Mouse (Mus musculus): ENCODE results near the gene Faah. TPM values are rescaled to one million over a fixed set of nuclear protein-coding genes. Genes with fewer than 3 reads are reported as not detected.
A peak's percentile ranks its signal among the peaks of the same experiment; 100 is the strongest.

Faah gene
- polyA plus RNA-seq, 1 experiment from 2014 or later: 0.35 TPM

DNA sequence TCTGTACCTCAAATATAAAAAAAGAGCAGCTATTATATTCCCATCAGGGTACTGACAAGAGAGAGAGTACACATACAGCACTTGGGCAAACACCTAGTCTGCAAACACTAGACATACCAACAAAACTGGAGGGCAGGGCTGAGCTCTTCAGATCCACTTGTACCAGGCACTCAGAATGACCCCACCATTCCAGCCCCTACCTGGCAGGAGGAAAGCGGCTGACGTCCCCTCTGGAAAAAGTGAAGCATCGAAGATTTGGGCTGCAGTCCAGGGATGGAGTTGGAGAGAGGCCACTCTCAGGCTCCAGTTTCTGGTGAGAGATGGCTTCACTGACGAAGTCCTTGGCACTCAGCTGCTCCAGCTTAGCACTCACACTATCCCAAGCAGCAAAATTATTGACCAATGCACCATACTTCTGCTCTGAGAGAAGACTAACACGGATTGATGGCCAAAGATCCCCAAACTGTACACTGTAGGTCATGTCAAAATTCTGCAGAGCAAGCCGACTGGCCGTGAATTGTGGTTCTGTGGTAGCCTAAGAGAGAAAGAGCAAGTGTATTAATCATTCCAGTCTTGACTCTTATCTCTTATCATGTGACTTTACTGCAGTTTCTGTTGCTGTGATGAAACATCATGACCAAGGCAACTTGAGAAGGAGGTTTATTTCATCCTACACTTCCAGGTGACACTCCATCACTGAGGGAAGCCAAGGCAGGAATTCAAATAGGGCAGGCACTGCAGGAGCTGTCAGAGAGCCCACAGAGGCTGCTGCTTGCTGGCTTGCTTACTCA lies 30.6 kb upstream of the Faah start:
- Histone ChIP-seq H3K4me3 (ENCODE audit: low read depth, low read length) (no peak overlapping the region), H3K4me2 (ENCODE audit: low read depth, severe bottlenecking) (no peak overlapping the region), H3K9ac (ENCODE audit: low read length) (no peak overlapping the region), H3K27ac (replicated peaks; ENCODE audit: low read depth, low read length) (no peak overlapping the region), H3K27me3 (ENCODE audit: control insufficient read depth, insufficient read depth, low read length) (no peaks in the 10 kb centered on the region), H3K36me3 (ENCODE audit: control insufficient read depth, insufficient read depth, low read length) (no peaks in the 10 kb centered on the region), H3K4me1 (ENCODE audit: control insufficient read depth, insufficient read depth, low read length) (peaks cover 6% of the 10 kb centered on the region; the same call in 1 of the 2 replicates), H3K9me3 (ENCODE audit: control insufficient read depth, low read length) (no peaks in the 10 kb centered on the region)
- 82% methylated on average over 7 of the region's 7 CpGs for WGBS
- ATAC-seq (ENCODE audit: insufficient number of reproducible peaks, low FRiP score, low TSS enrichment, low read depth) (no peak), DNase-seq (ENCODE audit: low spot score) (no peak)

DNA sequence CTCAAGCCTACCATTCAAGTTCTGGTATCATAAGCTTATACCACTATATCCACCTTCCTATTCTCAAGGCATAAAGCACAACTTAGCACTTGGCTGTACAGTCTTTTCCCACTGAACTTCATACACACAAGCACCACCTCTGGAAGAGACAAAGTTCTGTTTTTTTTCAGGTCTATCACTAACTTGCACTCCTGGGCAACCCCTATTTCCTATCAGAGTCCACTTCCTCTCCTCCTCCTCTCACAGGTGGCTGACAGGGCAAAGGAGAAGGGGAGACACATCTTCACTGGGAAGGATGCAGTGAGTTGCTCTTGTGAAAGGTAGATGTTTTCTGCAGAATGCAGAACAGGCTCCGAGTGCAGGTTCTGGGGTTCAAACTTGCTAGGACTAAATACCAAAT lies 30.0 kb upstream of the Faah start:
- Histone ChIP-seq H3K4me2 (ENCODE audit: low read depth, severe bottlenecking) (no peak overlapping the region), H3K4me3 (ENCODE audit: low read depth, low read length) (no peak overlapping the region), H3K4me1 (ENCODE audit: control insufficient read depth, insufficient read depth, low read length) (0 out of 2 replicates have a peak, but pooled peaks cover 2% of the 10 kb centered on the region), H3K36me3 (ENCODE audit: control insufficient read depth, insufficient read depth, low read length) (no peaks in the 10 kb centered on the region), H3K9me3 (ENCODE audit: control insufficient read depth, low read length) (no peaks in the 10 kb centered on the region), H3K27me3 (ENCODE audit: control insufficient read depth, insufficient read depth, low read length) (no peaks in the 10 kb centered on the region), H3K9ac (ENCODE audit: low read length) (no peak overlapping the region), H3K27ac (replicated peaks; ENCODE audit: low read depth, low read length) (no peak overlapping the region)
- 95% methylated on average over 1 of the region's 1 CpGs for WGBS
- DNase-seq (ENCODE audit: low spot score) (no peak), ATAC-seq (ENCODE audit: insufficient number of reproducible peaks, low FRiP score, low TSS enrichment, low read depth) (no peak)

DNA sequence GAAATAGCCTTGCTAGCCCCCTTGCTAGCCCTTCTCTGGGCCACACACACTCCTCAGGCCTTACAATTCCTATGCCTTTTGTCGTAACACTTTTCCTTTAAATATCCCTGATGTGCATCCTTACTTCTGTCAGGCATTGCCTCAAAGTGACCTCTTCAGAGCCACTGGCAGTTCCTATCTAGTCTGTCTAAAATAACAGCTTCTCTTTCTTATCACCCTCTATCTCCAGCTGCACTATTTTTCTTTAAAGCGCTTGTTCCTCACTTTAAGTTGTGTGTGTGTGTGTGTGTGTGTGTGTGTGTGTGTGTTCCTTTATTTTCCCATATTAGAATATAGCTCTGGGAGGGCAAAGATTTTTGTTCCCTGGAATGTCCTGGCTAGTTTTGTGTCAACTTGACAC lies 28.9 kb upstream of the Faah start:
- Histone ChIP-seq H3K27ac (replicated peaks; ENCODE audit: low read depth, low read length) (no peak overlapping the region), H3K9ac (ENCODE audit: low read length) (no peak overlapping the region), H3K4me1 (ENCODE audit: control insufficient read depth, insufficient read depth, low read length) (no peaks in the 10 kb centered on the region), H3K4me3 (ENCODE audit: low read depth, low read length) (no peak overlapping the region), H3K9me3 (ENCODE audit: control insufficient read depth, low read length) (no peaks in the 10 kb centered on the region), H3K36me3 (ENCODE audit: control insufficient read depth, insufficient read depth, low read length) (no peaks in the 10 kb centered on the region; the same call in 1 of the 2 replicates), H3K4me2 (ENCODE audit: low read depth, severe bottlenecking) (no peak overlapping the region), H3K27me3 (ENCODE audit: control insufficient read depth, insufficient read depth, low read length) (no peaks in the 10 kb centered on the region)
- WGBS: 94% methylated on average over 2 of the region's 2 CpGs
- ATAC-seq (ENCODE audit: insufficient number of reproducible peaks, low FRiP score, low TSS enrichment, low read depth) (no peak), DNase-seq (ENCODE audit: low spot score) (no peak)

DNA sequence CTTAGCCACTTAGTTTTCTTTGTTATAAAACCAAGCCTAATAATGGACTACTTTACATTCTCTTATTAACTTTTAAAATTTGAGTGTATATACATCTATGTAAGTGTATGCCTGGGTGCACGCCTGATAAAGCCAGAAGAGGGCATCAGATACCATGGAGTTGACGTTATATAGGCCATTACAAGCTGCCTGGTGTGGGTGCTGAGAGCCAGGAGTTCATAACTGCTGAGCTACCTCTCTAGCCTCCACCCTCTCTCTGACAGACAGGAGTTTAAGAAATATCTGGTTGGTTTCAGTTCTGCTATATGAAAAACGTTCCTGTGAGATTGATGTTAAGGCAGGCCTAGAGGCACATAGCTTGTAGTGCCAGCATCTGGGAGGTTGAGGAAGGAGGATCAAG lies 24.5 kb upstream of the Faah start:
- Histone ChIP-seq H3K27ac (replicated peaks; ENCODE audit: low read depth, low read length) (no peak overlapping the region), H3K9ac (ENCODE audit: low read length) (no peak overlapping the region), H3K27me3 (ENCODE audit: control insufficient read depth, insufficient read depth, low read length) (no peaks in the 10 kb centered on the region), H3K4me1 (ENCODE audit: control insufficient read depth, insufficient read depth, low read length) (no peaks in the 10 kb centered on the region), H3K36me3 (ENCODE audit: control insufficient read depth, insufficient read depth, low read length) (no peaks in the 10 kb centered on the region; the same call in 1 of the 2 replicates), H3K9me3 (ENCODE audit: control insufficient read depth, low read length) (no peaks in the 10 kb centered on the region), H3K4me2 (ENCODE audit: low read depth, severe bottlenecking) (no peak overlapping the region), H3K4me3 (ENCODE audit: low read depth, low read length) (no peak overlapping the region)
- ATAC-seq (ENCODE audit: insufficient number of reproducible peaks, low FRiP score, low TSS enrichment, low read depth): no peak
- WGBS: 80% methylated on average over 3 of the region's 3 CpGs
- DNase-seq (ENCODE audit: low spot score): no peak

DNA sequence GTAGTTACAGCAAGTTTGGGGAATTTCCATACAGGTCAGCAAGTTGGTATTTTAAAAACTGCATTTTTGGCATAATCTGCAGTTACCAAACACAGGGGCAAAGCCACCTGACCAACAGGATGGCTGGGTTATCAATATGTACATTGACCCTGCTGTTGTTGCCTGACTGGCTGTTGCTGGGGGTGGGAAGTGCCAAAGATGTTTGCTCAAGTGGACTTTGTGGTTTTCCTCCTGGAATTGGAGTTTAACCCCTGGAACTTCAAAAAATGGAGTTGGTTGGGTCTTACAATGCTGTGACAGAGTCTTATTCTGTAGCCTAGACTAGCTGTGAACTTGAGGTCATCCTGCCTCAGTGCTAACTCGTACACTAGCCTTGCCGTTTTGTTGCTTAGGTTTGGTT lies 22.7 kb upstream of the Faah start:
- no peaks in the 10 kb centered on the region; the same call in 1 of the 2 replicates for H3K36me3 ChIP-seq (ENCODE audit: control insufficient read depth, insufficient read depth, low read length)
- no peak overlapping the region for H3K4me3 ChIP-seq (ENCODE audit: low read depth, low read length)
- H3K4me2 ChIP-seq (ENCODE audit: low read depth, severe bottlenecking): no peak overlapping the region
- WGBS: 94% methylated on average over 2 of the region's 2 CpGs
- no peaks in the 10 kb centered on the region for H3K27me3 ChIP-seq (ENCODE audit: control insufficient read depth, insufficient read depth, low read length)
- no peak for DNase-seq (ENCODE audit: low spot score)
- ATAC-seq (ENCODE audit: insufficient number of reproducible peaks, low FRiP score, low TSS enrichment, low read depth): no peak
- H3K9ac ChIP-seq (ENCODE audit: low read length): no peak overlapping the region
- H3K9me3 ChIP-seq (ENCODE audit: control insufficient read depth, low read length): no peaks in the 10 kb centered on the region
- no peak overlapping the region for H3K27ac ChIP-seq (replicated peaks; ENCODE audit: low read depth, low read length)
- no peaks in the 10 kb centered on the region for H3K4me1 ChIP-seq (ENCODE audit: control insufficient read depth, insufficient read depth, low read length)

DNA sequence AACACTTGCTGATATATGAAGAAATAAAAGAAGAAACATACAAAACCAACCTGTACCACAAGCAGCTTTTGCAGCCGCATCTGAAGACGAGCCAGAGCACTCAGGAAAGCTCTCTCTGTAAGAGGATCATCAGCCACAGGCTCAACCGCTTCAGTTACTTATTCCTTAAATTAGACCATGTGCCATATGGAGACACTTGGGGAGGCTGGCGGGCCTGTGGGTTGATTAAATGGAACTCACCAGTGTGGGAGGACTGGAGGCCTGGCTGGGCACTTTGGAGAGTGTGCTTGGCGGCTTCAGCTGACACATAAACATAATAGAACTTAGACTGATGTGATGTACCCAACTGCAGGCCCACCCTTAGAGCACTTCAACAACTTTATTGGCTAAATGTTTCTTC lies 15.6 kb upstream of the Faah start:
- no peak overlapping the region for H3K4me3 ChIP-seq (ENCODE audit: low read depth, low read length)
- no peaks in the 10 kb centered on the region for H3K4me1 ChIP-seq (ENCODE audit: control insufficient read depth, insufficient read depth, low read length)
- no peaks in the 10 kb centered on the region for H3K27me3 ChIP-seq (ENCODE audit: control insufficient read depth, insufficient read depth, low read length)
- no peaks in the 10 kb centered on the region; the same call in 1 of the 2 replicates for H3K36me3 ChIP-seq (ENCODE audit: control insufficient read depth, insufficient read depth, low read length)
- no peak overlapping the region for H3K27ac ChIP-seq (replicated peaks; ENCODE audit: low read depth, low read length)
- DNase-seq (ENCODE audit: low spot score) (no peak), ATAC-seq (ENCODE audit: insufficient number of reproducible peaks, low FRiP score, low TSS enrichment, low read depth) (no peak)
- no peaks in the 10 kb centered on the region; the same call in 1 of the 2 replicates for H3K9me3 ChIP-seq (ENCODE audit: control insufficient read depth, low read length)
- 83% methylated on average over 5 of the region's 5 CpGs for WGBS
- no peak overlapping the region for H3K4me2 ChIP-seq (ENCODE audit: low read depth, severe bottlenecking)
- H3K9ac ChIP-seq (ENCODE audit: low read length): no peak overlapping the region

DNA sequence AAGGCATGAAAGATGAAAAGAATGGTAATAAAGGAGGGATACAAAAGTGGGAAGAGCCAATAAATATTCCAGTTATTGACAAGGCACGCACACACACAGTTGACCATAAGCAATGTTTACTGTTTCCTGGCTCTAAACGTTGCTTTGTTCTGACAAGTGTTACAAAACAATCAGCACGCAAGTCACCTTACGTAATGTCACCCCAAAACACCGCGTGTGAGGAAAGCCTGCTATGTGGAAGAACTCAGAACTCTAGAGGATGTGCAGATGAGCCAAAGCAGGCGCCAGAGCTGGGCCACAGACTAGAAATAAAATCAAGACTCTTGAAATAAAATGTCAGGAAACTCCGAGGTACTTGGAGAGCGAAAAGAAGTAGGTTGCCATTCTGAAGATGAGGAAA lies 15.2 kb upstream of the Faah start:
- H3K9ac ChIP-seq (ENCODE audit: low read length): no peak overlapping the region
- DNase-seq (ENCODE audit: low spot score) (no peak), ATAC-seq (ENCODE audit: insufficient number of reproducible peaks, low FRiP score, low TSS enrichment, low read depth) (no peak)
- H3K4me3 ChIP-seq (ENCODE audit: low read depth, low read length): no peak overlapping the region
- no peak overlapping the region for H3K27ac ChIP-seq (replicated peaks; ENCODE audit: low read depth, low read length)
- 89% methylated on average over 9 of the region's 9 CpGs for WGBS
- H3K27me3 ChIP-seq (ENCODE audit: control insufficient read depth, insufficient read depth, low read length): no peaks in the 10 kb centered on the region
- no peaks in the 10 kb centered on the region; the same call in 1 of the 2 replicates for H3K9me3 ChIP-seq (ENCODE audit: control insufficient read depth, low read length)
- no peaks in the 10 kb centered on the region; the same call in 1 of the 2 replicates for H3K36me3 ChIP-seq (ENCODE audit: control insufficient read depth, insufficient read depth, low read length)
- H3K4me2 ChIP-seq (ENCODE audit: low read depth, severe bottlenecking): no peak overlapping the region
- no peaks in the 10 kb centered on the region for H3K4me1 ChIP-seq (ENCODE audit: control insufficient read depth, insufficient read depth, low read length)

DNA sequence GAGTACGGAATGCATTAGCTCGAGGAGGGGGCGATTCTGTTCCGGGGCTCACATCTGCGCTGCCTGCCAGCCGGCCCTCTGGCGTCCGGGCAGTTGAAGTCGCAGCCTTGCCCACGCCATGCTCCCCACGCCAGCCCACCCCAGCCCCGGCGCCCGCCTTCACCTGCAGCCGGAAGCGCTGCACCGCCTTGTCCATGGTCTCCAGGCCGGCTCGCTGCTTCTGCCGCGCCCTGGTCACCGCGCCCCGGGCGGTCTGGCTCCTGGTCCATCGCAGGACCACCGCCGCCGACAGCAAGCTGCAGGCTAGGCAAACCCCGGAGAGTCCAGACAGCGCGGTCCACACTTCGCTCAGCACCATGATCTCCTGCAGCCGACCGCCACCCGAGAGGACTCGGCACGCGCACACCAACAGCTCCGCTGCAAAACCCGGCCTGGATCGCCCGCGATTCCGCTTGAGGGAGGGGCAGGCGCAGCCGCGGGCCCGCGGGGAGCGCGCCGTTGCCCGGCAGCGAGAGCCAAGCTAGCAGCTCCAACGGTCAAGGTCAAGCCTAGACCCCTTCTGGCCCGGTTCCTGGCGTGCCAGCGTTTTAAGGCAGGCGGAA lies 325 bp downstream of the Faah start:
- peak; percentile 69 for ATAC-seq (ENCODE audit: insufficient number of reproducible peaks, low FRiP score, low TSS enrichment, low read depth)
- peaks cover 4% of the 10 kb centered on the region; the same call in 1 of the 2 replicates for H3K4me1 ChIP-seq (ENCODE audit: control insufficient read depth, insufficient read depth, low read length)
- no peak overlapping the region for H3K27ac ChIP-seq (replicated peaks; ENCODE audit: low read depth, low read length)
- H3K9ac ChIP-seq (ENCODE audit: low read length): peak overlapping the region; percentile 52
- H3K36me3 ChIP-seq (ENCODE audit: control insufficient read depth, insufficient read depth, low read length): no peaks in the 10 kb centered on the region
- DNase-seq (ENCODE audit: low spot score): peak; percentile 82
- WGBS: under 1% methylated on average over 60 of the region's 60 CpGs
- peaks cover 45% of the 10 kb centered on the region for H3K27me3 ChIP-seq (ENCODE audit: control insufficient read depth, insufficient read depth, low read length)
- peaks cover 3% of the 10 kb centered on the region; the same call in 1 of the 2 replicates for H3K9me3 ChIP-seq (ENCODE audit: control insufficient read depth, low read length)
- peak overlapping the region; percentile 99 for H3K4me2 ChIP-seq (ENCODE audit: low read depth, severe bottlenecking)
- H3K4me3 ChIP-seq (ENCODE audit: low read depth, low read length): peak overlapping the region; percentile 58

Data from limb, embryonic 11.5 days (tissue).